Mouse (Mus musculus): ENCODE results near the gene Acnat1.
"Not testable (repeated sequence)": the region's sequence is repeated elsewhere in the genome, so short reads cannot be mapped to it uniquely, and the experiment has no call there.

Acnat1 gene

DNA sequence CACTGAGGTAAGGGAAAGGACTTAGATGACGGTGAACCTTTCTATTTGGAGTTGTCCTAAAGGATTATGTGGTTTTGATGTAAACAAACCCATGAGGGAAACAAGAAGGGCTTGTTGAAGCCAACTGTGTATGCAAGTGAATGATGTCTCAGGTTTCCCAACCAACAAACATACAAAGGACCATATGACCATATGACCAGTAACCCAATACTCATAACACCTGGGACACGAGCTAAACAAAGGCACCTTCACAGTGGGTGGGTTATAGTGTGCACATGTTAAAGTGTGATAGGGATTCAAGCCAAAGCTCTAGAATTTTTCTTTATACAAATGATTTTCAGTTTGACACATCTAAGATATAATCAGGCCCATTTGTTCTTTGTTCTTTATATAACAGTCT lies 17.5 kb downstream of the Acnat1 start:
- DNase-seq (ENCODE audit: low spot score) = no peak

DNA sequence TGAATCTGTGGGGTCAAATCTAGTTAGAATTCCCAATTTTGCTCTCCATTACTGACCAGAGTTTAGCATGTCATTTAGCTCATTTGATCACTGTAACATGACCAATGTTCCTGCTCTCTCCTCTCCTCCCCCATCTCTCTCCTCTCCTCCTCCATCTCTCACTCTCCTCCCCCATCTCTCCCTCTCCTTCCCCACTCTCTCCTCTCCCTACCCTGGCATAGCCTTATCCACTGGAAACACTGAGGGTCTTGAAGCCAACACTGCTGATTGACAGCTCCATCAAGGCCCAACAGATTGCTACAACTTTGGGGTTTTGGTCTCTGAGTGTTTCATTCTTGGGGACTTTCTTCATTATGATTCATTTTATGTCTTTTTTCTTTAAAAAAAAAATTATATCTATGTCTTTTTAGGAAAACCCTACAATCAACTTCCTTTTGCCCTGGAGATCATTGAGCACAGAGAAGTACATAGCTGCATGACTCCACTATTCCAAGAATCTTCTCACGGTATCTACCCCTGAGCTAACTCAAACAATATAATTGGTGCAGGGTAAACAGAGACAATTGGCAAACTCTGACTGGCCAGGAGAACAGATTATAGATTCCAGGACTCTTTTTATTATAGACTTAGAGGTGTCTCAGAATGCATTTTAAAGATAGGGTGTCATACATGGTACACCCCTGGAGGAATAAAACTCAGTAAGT lies 21.7 kb downstream of the Acnat1 start:
- DNase-seq (ENCODE audit: low spot score) = no peak

DNA sequence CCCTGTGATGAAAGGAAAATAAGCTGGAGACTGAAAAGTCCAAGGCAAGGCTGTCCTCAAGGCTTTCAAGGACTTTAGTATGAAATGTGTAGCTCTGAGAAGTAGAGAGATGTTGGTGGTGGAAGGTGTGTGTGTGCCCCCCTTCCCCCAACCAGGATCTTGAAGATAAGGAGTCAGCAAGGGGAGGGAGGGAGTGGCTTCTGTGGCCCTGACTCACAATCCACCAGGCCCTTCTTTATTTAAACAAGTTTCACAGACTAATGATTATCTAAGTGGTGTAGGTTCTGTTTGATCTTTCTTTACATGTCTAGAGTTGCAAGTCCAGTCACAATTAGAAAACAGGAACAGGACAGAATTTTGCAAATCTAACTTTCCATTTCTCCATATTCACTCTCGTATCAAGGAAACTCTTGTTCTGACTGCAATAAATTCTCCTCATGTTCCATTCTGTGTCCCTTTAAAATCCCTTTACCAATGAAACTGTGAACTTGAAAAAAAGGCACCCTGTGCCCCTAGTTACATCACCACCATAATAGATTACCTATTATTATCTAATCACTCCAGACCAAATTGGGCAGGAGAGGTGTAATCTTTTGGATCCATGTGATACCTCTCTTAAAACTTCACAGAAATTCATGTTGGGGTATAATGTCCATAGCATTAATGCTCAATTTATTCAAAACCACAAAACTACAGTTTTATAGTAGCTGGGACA lies 22.4 kb downstream of the Acnat1 start:
- not testable (repeated sequence) for DNase-seq (ENCODE audit: low spot score)

DNA sequence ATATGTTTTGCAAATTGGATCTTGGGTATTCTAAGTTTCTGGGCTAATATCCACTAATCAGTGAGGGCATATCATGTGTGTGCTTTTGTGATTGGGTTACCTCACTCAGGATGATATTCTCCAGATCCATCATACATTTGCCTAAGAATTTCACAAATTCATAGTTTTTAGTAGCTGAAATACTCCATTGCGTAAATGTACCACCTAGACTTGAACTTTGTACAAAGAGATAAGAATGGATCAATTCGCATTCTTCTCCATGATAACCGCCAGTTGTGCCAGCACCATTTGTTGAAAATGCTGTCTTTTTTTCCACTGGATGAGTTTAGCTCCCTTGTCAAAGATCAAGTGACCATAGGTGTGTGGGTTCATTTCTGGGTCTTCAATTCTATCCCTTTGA lies 36.7 kb downstream of the Acnat1 start:
- not testable (repeated sequence) for DNase-seq (ENCODE audit: low spot score)

DNA sequence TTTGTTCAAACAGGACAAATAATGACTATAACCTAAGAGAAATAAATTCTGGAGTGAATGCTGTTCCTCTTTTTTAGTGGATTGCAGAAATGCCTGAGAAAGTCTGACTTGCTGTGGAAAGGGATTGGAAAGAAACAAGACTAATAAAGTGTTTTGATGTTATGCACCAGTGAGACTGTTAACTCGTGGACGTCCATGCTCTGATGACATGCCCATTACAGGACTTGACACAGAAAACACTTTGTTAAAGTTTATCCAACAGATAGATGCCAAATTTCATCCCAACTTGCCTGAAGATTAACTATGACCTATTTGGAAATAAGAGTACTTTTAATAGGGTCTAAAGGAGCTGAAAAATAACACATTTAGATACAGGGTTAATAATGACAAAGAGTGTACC lies 63.6 kb downstream of the Acnat1 start:
- DNase-seq (ENCODE audit: low spot score) = not testable (repeated sequence)

DNA sequence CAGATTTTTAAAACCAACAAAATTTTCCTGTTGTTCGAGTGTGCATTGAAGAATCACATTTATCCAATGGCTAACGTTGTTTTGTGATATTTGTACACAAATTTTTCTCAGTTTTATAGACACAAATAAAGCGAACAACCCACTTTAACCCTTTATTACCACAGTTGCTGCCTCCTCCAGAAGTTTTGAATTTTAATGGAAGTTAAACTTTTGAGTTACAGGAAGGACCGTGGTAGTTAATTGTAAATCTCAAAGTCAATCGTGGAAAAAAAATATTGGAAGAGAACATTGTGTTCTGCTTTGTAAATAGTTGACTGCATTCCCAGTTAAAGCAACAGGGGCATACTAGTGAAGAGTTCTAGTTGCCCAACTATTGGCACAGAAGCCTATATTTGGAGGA lies 65.8 kb downstream of the Acnat1 start, which contains the start of gene Acnat2:
Gene Acnat2 (minus strand): TSS at position 195 of the 400 bp plus-strand sequence.
- DNase-seq (ENCODE audit: low spot score) = not testable (repeated sequence)
